Comparison of ENCODE assay signal across 32 mouse cellular contexts in genomic region chr16:24021722-24022121, GRCm38 (mm10). TPM values are rescaled to one million over a fixed set of nuclear protein-coding genes. Genes with fewer than 3 reads are reported as not detected.
"Had no signal": no experiment of that assay in that cellular context is flagged by ENCODE, and none has a peak within 500 bp of the region (broad histone marks: within the 10 kb centered on the region; RNA-seq: fewer than 3 reads in every experiment).

No protein-coding gene starts in this region.

- H3K36me3 ChIP-seq: limb, embryonic 10.5 days; limb, embryonic 13.5 days; liver, embryonic 12.5 days; liver, embryonic 15.5 days; lung, embryonic 15.5 days; midbrain, embryonic 10.5 days; midbrain, embryonic 13.5 days; neural tube, embryonic 13.5 days had no signal

- H3K27me3 ChIP-seq: limb, embryonic 13.5 days; liver, embryonic 12.5 days; liver, embryonic 15.5 days; lung, embryonic 15.5 days; midbrain, embryonic 13.5 days; neural tube, embryonic 13.5 days had no signal

- DNase-seq: kidney, adult 18-20 months; liver; lung, adult 18-20 months; lung, postnatal 10 days; lung, postnatal 36 days; retina, postnatal 1 day; right cerebral cortex, postnatal 25 days had no signal

- H3K4me3 ChIP-seq: limb, embryonic 10.5 days; limb, embryonic 13.5 days; liver, embryonic 12.5 days; liver, embryonic 15.5 days; lung, embryonic 15.5 days; megakaryocyte, embryonic 14.5 days; midbrain, embryonic 10.5 days; midbrain, embryonic 13.5 days; myocyte; neural tube, embryonic 13.5 days had no signal

- H3K4me1 ChIP-seq: limb, embryonic 10.5 days; limb, embryonic 13.5 days; liver, embryonic 12.5 days; lung, embryonic 15.5 days; midbrain, embryonic 13.5 days; neural tube, embryonic 13.5 days had no signal

- H3K27ac ChIP-seq: kidney, postnatal 0 days; limb, embryonic 10.5 days; limb, embryonic 13.5 days; liver, embryonic 12.5 days; liver, embryonic 15.5 days; lung, embryonic 15.5 days; midbrain, embryonic 10.5 days; midbrain, embryonic 13.5 days; neural tube, embryonic 13.5 days had no signal

RNA-seq across cellular contexts. Expression of gene Gm37419, which starts 33.4 kb away (rescaled TPM):
- total RNA-seq: layer of hippocampus, adult 8-10 months; layer of hippocampus, postnatal 10 days; left cerebral cortex, adult 8-10 months; left cerebral cortex, postnatal 25 days; monocyte, adult 5-6 weeks; neutrophil, adult 5-6 weeks had no signal
- polyA plus RNA-seq: intestine, embryonic 16.5 days; kidney, embryonic 14.5 days; kidney, postnatal 0 days; limb, embryonic 10.5 days; limb, embryonic 13.5 days; liver, embryonic 12.5 days; liver, embryonic 15.5 days; lung, embryonic 15.5 days; midbrain, embryonic 10.5 days; midbrain, embryonic 13.5 days; midbrain, embryonic 16.5 days; myocyte; neural tube, embryonic 13.5 days; small intestine, adult 2 months; spleen, adult 2 months; stomach, embryonic 16.5 days; testis, adult 2 months; urinary bladder, adult 2 months had no signal
